Mouse (Mus musculus) layer of hippocampus, adult 11-12 months (tissue): ENCODE measurements around the gene Ddx25.

Experiments
- DNase-seq: peaks from one replicate; pipeline ENCODE4 v3.0.0; 2022; ENCODE audit warnings: low spot score

The Ddx25 gene

GRCm38 (mm10) chr9:35493733-35494092, 64.6 kb downstream of the Ddx25 start:
- DNase-seq = no peak

- no peak for DNase-seq
Measured at GRCm38 (mm10) chr9:35493033-35493732, 65.1 kb downstream of the Ddx25 start.

- DNase-seq = no peak
Measured at GRCm38 (mm10) chr9:35491109-35491866, 67.0 kb downstream of the Ddx25 start.

- DNase-seq = peak; percentile 21
Measured at GRCm38 (mm10) chr9:35488496-35488895, 69.8 kb downstream of the Ddx25 start.
